In the genomic region with DNA sequence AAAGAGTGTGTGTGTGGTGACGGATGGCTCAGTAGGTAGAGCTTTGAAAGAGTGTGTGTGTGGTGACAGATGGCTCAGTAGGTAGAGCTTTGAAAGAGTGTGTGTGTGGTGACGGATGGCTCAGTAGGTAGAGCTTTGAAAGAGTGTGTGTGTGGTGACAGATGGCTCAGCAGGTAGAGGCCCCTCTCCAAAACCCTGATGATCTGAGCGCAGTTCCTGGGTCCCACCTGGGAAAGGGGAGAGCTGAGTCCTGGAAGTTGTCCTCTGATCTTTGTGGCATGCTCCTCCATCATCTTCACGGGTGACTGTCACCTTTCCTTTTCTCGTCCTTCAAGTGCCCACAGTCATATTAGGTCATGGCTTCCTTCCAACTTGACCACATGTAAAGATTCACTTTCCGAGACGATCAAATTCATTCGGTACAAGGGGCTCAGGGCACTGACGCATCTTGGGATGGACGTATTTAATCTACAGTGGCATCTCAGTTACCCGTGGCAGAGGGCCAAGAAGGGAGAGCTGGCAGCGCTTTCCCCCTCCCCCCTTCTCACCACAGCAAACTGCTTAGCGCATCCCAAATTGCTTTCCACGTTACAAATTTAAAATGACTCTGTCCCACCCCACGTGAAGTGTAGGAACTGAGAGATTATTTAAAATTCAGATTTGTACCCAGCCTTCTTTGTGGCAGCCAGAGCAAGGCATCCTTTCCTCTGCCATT, we compare ENCODE assay signal across 10 mouse cellular contexts.
DNase-seq lines count a peak whose midpoint lies in the region; ATAC-seq and TF ChIP-seq lines count a peak whose summit lies in the region.
"Had no signal": no experiment of that assay in that cellular context is flagged by ENCODE, and none has a peak within 500 bp of the region (broad histone marks: within the 10 kb centered on the region; RNA-seq: fewer than 3 reads in every experiment).

No protein-coding gene starts in this region.

- H3K27ac ChIP-seq in forebrain, embryonic 14.5 days (ENCODE audit: low read depth, low read length) = 0 out of 2 replicates have a peak overlapping the region, but pooled peaks have one; percentile 21
- H3K27ac ChIP-seq in forebrain, embryonic 12.5 days = no peak overlapping the region
- H3K27ac ChIP-seq in forebrain, postnatal 0 days (ENCODE audit: low read depth, low read length) = no peak overlapping the region

- H3K27me3 ChIP-seq in forebrain, embryonic 14.5 days (replicated peaks; ENCODE audit: control insufficient read depth, insufficient read depth, low read length) = no peaks in the 10 kb centered on the region
- H3K27me3 ChIP-seq in forebrain, embryonic 12.5 days = no peaks in the 10 kb centered on the region
- no peaks in the 10 kb centered on the region for H3K27me3 ChIP-seq in forebrain, postnatal 0 days (ENCODE audit: insufficient read depth, low read length)

- no peak overlapping the region for H3K4me3 ChIP-seq in forebrain, embryonic 14.5 days (ENCODE audit: low read depth, low read length)
- H3K4me3 ChIP-seq in forebrain, embryonic 12.5 days (replicated peaks) = no peak overlapping the region
- no peak overlapping the region for H3K4me3 ChIP-seq in forebrain, postnatal 0 days (ENCODE audit: low read depth, low read length)

- H3K9ac ChIP-seq in forebrain, embryonic 14.5 days (ENCODE audit: low read length) = no peak overlapping the region
- no peak overlapping the region for H3K9ac ChIP-seq in forebrain, embryonic 12.5 days
- no peak overlapping the region for H3K9ac ChIP-seq in forebrain, postnatal 0 days

- no peaks in the 10 kb centered on the region for H3K9me3 ChIP-seq in forebrain, embryonic 14.5 days (replicated peaks; ENCODE audit: control insufficient read depth, low read length)
- no peaks in the 10 kb centered on the region for H3K9me3 ChIP-seq in forebrain, embryonic 12.5 days
- no peaks in the 10 kb centered on the region for H3K9me3 ChIP-seq in forebrain, postnatal 0 days (ENCODE audit: low read length)

- no peaks in the 10 kb centered on the region for H3K36me3 ChIP-seq in forebrain, embryonic 14.5 days (ENCODE audit: control insufficient read depth, insufficient read depth, low read length)
- no peaks in the 10 kb centered on the region for H3K36me3 ChIP-seq in forebrain, embryonic 12.5 days (replicated peaks)
- H3K36me3 ChIP-seq in forebrain, postnatal 0 days (ENCODE audit: insufficient read depth) = no peaks in the 10 kb centered on the region

- peaks cover 8% of the 10 kb centered on the region; the same call in 1 of the 2 replicates for H3K4me1 ChIP-seq in forebrain, embryonic 14.5 days (ENCODE audit: control insufficient read depth, insufficient read depth, low read length)
- 0 out of 2 replicates have a peak, but pooled peaks cover 3% of the 10 kb centered on the region for H3K4me1 ChIP-seq in forebrain, embryonic 12.5 days
- H3K4me1 ChIP-seq in forebrain, postnatal 0 days (ENCODE audit: insufficient read depth) = peaks cover 8% of the 10 kb centered on the region; the same call in 1 of the 2 replicates

- peak overlapping the region; percentile 7; the same call in 1 of the 2 replicates for H3K4me2 ChIP-seq in forebrain, embryonic 14.5 days (ENCODE audit: low read length)
- no peak overlapping the region for H3K4me2 ChIP-seq in forebrain, embryonic 12.5 days
- no peak overlapping the region for H3K4me2 ChIP-seq in forebrain, postnatal 0 days (ENCODE audit: low read depth)

- WGBS in forebrain, embryonic 14.5 days = 47% methylated on average over 15 of the region's 15 CpGs
- WGBS in forebrain, embryonic 12.5 days = 74% methylated on average over 15 of the region's 15 CpGs
- 34% methylated on average over 15 of the region's 15 CpGs for WGBS in forebrain, postnatal 0 days

- TF ChIP-seq CTCF in forebrain, postnatal 0 days (IDR thresholded peaks at IDR 0.05; ENCODE audit: low read depth) = no peak

- intact Hi-C loops in left cerebral cortex, postnatal 4 days (cut with DNase I) = no loop called here

- peak; percentile 86 for DNase-seq in forebrain, embryonic 14.5 days (ENCODE audit: low spot score)
- peak; percentile 80 for DNase-seq in left cerebral cortex, postnatal 4 days
- no peak for DNase-seq in left cerebral cortex, adult 18-20 months (ENCODE audit: low spot score in 2 of 2)
- DNase-seq in MN1 (ENCODE audit: low spot score) = peak; percentile 50
- peak; percentile 71 for DNase-seq in forebrain, postnatal 0 days
- DNase-seq in kidney, postnatal 4 days = no peak
- DNase-seq: cerebellum, adult 11-12 months; lung, postnatal 14 days; thymus, postnatal 4 days had no signal

- ATAC-seq in forebrain, embryonic 14.5 days = peak; percentile 86
- no peak for ATAC-seq in forebrain, embryonic 12.5 days (ENCODE audit: low FRiP score)
- ATAC-seq in forebrain, postnatal 0 days = peak; percentile 80

Comparison
In these comparisons a context has a peak if more than half of its experiments do, and no peak if none do; other contexts are left out.
1. DNase-seq: peak in forebrain, embryonic 14.5 days (single experiment), left cerebral cortex, postnatal 4 days (single experiment), MN1 (single experiment) and forebrain, postnatal 0 days (single experiment); none in left cerebral cortex, adult 18-20 months (0 of 2) and kidney, postnatal 4 days (0 of 2).